ENCODE assay signal across 27 mouse cellular contexts in genomic region chr13:83612195-83612594, GRCm38 (mm10).
DNase-seq lines count a peak whose midpoint lies in the region; ATAC-seq and TF ChIP-seq lines count a peak whose summit lies in the region.
"Had no signal": no experiment of that assay in that cellular context is flagged by ENCODE, and none has a peak within 500 bp of the region (broad histone marks: within the 10 kb centered on the region; RNA-seq: fewer than 3 reads in every experiment).

No protein-coding gene starts in this region.

- TF ChIP-seq CTCF in gastrocnemius, adult 2 months (IDR thresholded peaks at IDR 0.05): no peak
- TF ChIP-seq CTCF in kidney, postnatal 0 days (IDR thresholded peaks at IDR 0.05; ENCODE audit: low read depth): no peak

- H3K36me3 ChIP-seq in kidney, postnatal 0 days (ENCODE audit: insufficient read depth, low read length): no peaks in the 10 kb centered on the region
- no peaks in the 10 kb centered on the region for H3K36me3 ChIP-seq in kidney, embryonic 16.5 days (ENCODE audit: insufficient read depth, low read length)
- H3K36me3 ChIP-seq in neural tube, embryonic 11.5 days (ENCODE audit: control insufficient read depth, insufficient read depth, low read length): no peaks in the 10 kb centered on the region
- no peaks in the 10 kb centered on the region for H3K36me3 ChIP-seq in neural tube, embryonic 15.5 days
- H3K36me3 ChIP-seq: forebrain, embryonic 10.5 days; heart, embryonic 10.5 days had no signal

- no peak overlapping the region for H3K4me2 ChIP-seq in kidney, postnatal 0 days (ENCODE audit: low read length)
- H3K4me2 ChIP-seq in kidney, embryonic 16.5 days (replicated peaks; ENCODE audit: low read depth, low read length): no peak overlapping the region
- H3K4me2 ChIP-seq in neural tube, embryonic 11.5 days (ENCODE audit: low read depth): no peak overlapping the region
- no peak overlapping the region for H3K4me2 ChIP-seq in neural tube, embryonic 15.5 days
- H3K4me2 ChIP-seq: forebrain, embryonic 13.5 days; heart, embryonic 13.5 days; hindbrain, embryonic 14.5 days had no signal

- intact Hi-C loops in gastrocnemius, adult 2 months (cut with DNase I): no loop called here

- H3K9ac ChIP-seq in kidney, postnatal 0 days (ENCODE audit: low read depth, low read length): no peak overlapping the region
- H3K9ac ChIP-seq in kidney, embryonic 16.5 days (replicated peaks; ENCODE audit: low read length): no peak overlapping the region
- H3K9ac ChIP-seq in neural tube, embryonic 11.5 days (ENCODE audit: low read length): no peak overlapping the region
- H3K9ac ChIP-seq in neural tube, embryonic 15.5 days (replicated peaks): no peak overlapping the region
- H3K9ac ChIP-seq: forebrain, embryonic 13.5 days; heart, embryonic 13.5 days; hindbrain, embryonic 14.5 days had no signal

- no peaks in the 10 kb centered on the region for H3K27me3 ChIP-seq in kidney, postnatal 0 days (ENCODE audit: insufficient read depth, low read length)
- no peaks in the 10 kb centered on the region for H3K27me3 ChIP-seq in kidney, embryonic 16.5 days (ENCODE audit: insufficient read depth, low read length)
- no peaks in the 10 kb centered on the region for H3K27me3 ChIP-seq in neural tube, embryonic 11.5 days (ENCODE audit: control insufficient read depth, insufficient read depth, low read length)
- no peaks in the 10 kb centered on the region for H3K27me3 ChIP-seq in neural tube, embryonic 15.5 days (replicated peaks)
- H3K27me3 ChIP-seq: forebrain, embryonic 13.5 days; heart, embryonic 13.5 days had no signal

- no peak overlapping the region for H3K4me3 ChIP-seq in gastrocnemius, adult 2 months
- no peak overlapping the region for H3K4me3 ChIP-seq in kidney, postnatal 0 days (replicated peaks; ENCODE audit: low read depth, low read length)
- no peak overlapping the region for H3K4me3 ChIP-seq in kidney, embryonic 16.5 days (ENCODE audit: low read length)
- H3K4me3 ChIP-seq in neural tube, embryonic 11.5 days (ENCODE audit: low read depth, low read length): no peak overlapping the region
- H3K4me3 ChIP-seq in neural tube, embryonic 15.5 days (replicated peaks): no peak overlapping the region
- H3K4me3 ChIP-seq: forebrain, embryonic 10.5 days; forebrain, embryonic 13.5 days; heart, adult 2 months; heart, embryonic 10.5 days; heart, embryonic 13.5 days had no signal

- peak; percentile 36 for DNase-seq in embryo, embryonic 10.5 days (ENCODE audit: low spot score)
- DNase-seq in embryo, embryonic 10 days (ENCODE audit: low spot score): no peak
- no peak for DNase-seq in gastrocnemius, adult 2 months
- DNase-seq in gastrocnemius, adult 18-20 months (ENCODE audit: low spot score): no peak
- peak; percentile 52 for DNase-seq in kidney, postnatal 0 days (ENCODE audit: low spot score)
- DNase-seq in neural tube, embryonic 11.5 days (ENCODE audit: low spot score): peak; percentile 25
- DNase-seq: adrenal gland, adult 8-10 months; adrenal gland, postnatal 25 days; cerebellum, adult 11-12 months; cerebellum, adult 8-10 months; cerebellum, postnatal 10 days; gastrocnemius, postnatal 10 days; gastrocnemius, postnatal 36 days; heart, adult 2 months; heart, postnatal 14 days; heart, postnatal 4 days had no signal

- H3K4me1 ChIP-seq in kidney, postnatal 0 days (replicated peaks; ENCODE audit: insufficient read depth, low read length): no peaks in the 10 kb centered on the region
- H3K4me1 ChIP-seq in kidney, embryonic 16.5 days (ENCODE audit: insufficient read depth, low read length): peaks cover 8% of the 10 kb centered on the region; the same call in 1 of the 2 replicates
- H3K4me1 ChIP-seq in neural tube, embryonic 11.5 days (ENCODE audit: control insufficient read depth, insufficient read depth, low read length): no peaks in the 10 kb centered on the region
- H3K4me1 ChIP-seq in neural tube, embryonic 15.5 days: peaks cover 6% of the 10 kb centered on the region

- H3K27ac ChIP-seq in gastrocnemius, adult 2 months: peak overlapping the region; percentile 24; the same call in 1 of the 2 replicates
- H3K27ac ChIP-seq in kidney, postnatal 0 days: no peak overlapping the region
- H3K27ac ChIP-seq in kidney, embryonic 16.5 days (ENCODE audit: low read length): no peak overlapping the region
- no peak overlapping the region for H3K27ac ChIP-seq in neural tube, embryonic 11.5 days (ENCODE audit: low read depth, low read length)
- H3K27ac ChIP-seq in neural tube, embryonic 15.5 days (replicated peaks): no peak overlapping the region
- H3K27ac ChIP-seq: forebrain, embryonic 10.5 days; forebrain, embryonic 13.5 days; heart, adult 2 months; heart, embryonic 10.5 days; heart, embryonic 13.5 days; hindbrain, embryonic 14.5 days; hindbrain, postnatal 0 days had no signal

- H3K9me3 ChIP-seq in kidney, postnatal 0 days (replicated peaks; ENCODE audit: low read length): no peaks in the 10 kb centered on the region
- H3K9me3 ChIP-seq in kidney, embryonic 16.5 days (ENCODE audit: low read length): no peaks in the 10 kb centered on the region
- H3K9me3 ChIP-seq in neural tube, embryonic 11.5 days (ENCODE audit: control insufficient read depth, low read length): no peaks in the 10 kb centered on the region
- no peaks in the 10 kb centered on the region for H3K9me3 ChIP-seq in neural tube, embryonic 15.5 days (replicated peaks)
- H3K9me3 ChIP-seq: forebrain, embryonic 10.5 days; forebrain, embryonic 13.5 days; heart, embryonic 10.5 days; heart, embryonic 13.5 days had no signal

- 62% methylated on average over 1 of the region's 1 CpGs for WGBS in kidney, postnatal 0 days
- 54% methylated on average over 1 of the region's 1 CpGs for WGBS in kidney, embryonic 16.5 days
- 65% methylated on average over 1 of the region's 1 CpGs for whole genome bisulfite sequencing in neural tube, embryonic 11.5 days
- WGBS in neural tube, embryonic 15.5 days: 92% methylated on average over 1 of the region's 1 CpGs

- no peak for ATAC-seq in kidney, postnatal 0 days (replicated peaks; ENCODE audit: low FRiP score, low read depth)
- no peak for ATAC-seq in kidney, embryonic 16.5 days (ENCODE audit: low FRiP score, low TSS enrichment)
- no peak for ATAC-seq in neural tube, embryonic 11.5 days (ENCODE audit: insufficient read depth, low FRiP score, low TSS enrichment)
- ATAC-seq in neural tube, embryonic 15.5 days (ENCODE audit: low FRiP score): no peak
- ATAC-seq: activated CD4-positive, CD25-positive, alpha-beta regulatory T cell, adult 4 months; forebrain, embryonic 13.5 days; forebrain, embryonic 16.5 days; hindbrain, postnatal 0 days; inflammation-experienced regulatory T-cells, adult 6 months had no signal

Comparison
In these comparisons a context has a peak if more than half of its experiments do, and no peak if none do; other contexts are left out.
1. DNase-seq: peak in embryo, embryonic 10.5 days (single experiment), kidney, postnatal 0 days (single experiment) and neural tube, embryonic 11.5 days (single experiment); none in embryo, embryonic 10 days (single experiment), gastrocnemius, adult 2 months (single experiment) and gastrocnemius, adult 18-20 months (single experiment).